Comparison of ENCODE assay signal across 8 mouse cellular contexts in genomic region chr17:24527723-24528559, GRCm38 (mm10). TPM values are rescaled to one million over a fixed set of nuclear protein-coding genes. Genes with fewer than 3 reads are reported as not detected.
DNase-seq lines count a peak whose midpoint lies in the region; ATAC-seq lines count a peak whose summit lies in the region.

Traf7 (minus strand) TSS chr17:24527938.

- H3K79me2 ChIP-seq in macrophage (ENCODE audit: inconsistent target), result peaks cover 67% of the 10 kb centered on the region

- peak; percentile 95 for DNase-seq in WW6 (ENCODE audit: low read depth, low spot score)
- DNase-seq in cerebellum, postnatal 4 days (ENCODE audit: low spot score in 2 of 2), result peak; percentile 73 to 86
- peak; percentile 97 for DNase-seq in gastrocnemius, adult 18-20 months (ENCODE audit: low spot score)
- DNase-seq in left cerebral cortex, adult 18-20 months (ENCODE audit: low spot score in 2 of 2), result peak; percentile 89 to 94
- peak; percentile 98 for DNase-seq in right cerebral cortex, adult 18-20 months
- DNase-seq in urinary bladder, postnatal 10 days (ENCODE audit: low spot score), result peak; percentile 67

- peaks cover 47% of the 10 kb centered on the region for H3K4me1 ChIP-seq in hindbrain, embryonic 16.5 days (ENCODE audit: control insufficient read depth, insufficient read depth, low read depth, low read length)

- H3K4me3 ChIP-seq in hindbrain, embryonic 16.5 days (ENCODE audit: low read length), result peak within 1 kb of the TSS; percentile 94
- peak within 1 kb of the TSS; percentile 82 for H3K4me3 ChIP-seq in macrophage (ENCODE audit: inconsistent target)

- H3K27ac ChIP-seq in hindbrain, embryonic 16.5 days (ENCODE audit: low read depth, low read length), result peak within 1 kb of the TSS; percentile 89
- H3K27ac ChIP-seq in macrophage, result peak within 1 kb of the TSS; percentile 69

- ATAC-seq in hindbrain, embryonic 16.5 days, result peak; percentile 98

- H3K9me3 ChIP-seq in hindbrain, embryonic 16.5 days (ENCODE audit: control insufficient read depth, low read length), result no peaks in the 10 kb centered on the region

- peak within 1 kb of the TSS; percentile 97 for H3K9ac ChIP-seq in hindbrain, embryonic 16.5 days (ENCODE audit: low read depth, low read length)

- peak within 1 kb of the TSS; percentile 80 for H3K4me2 ChIP-seq in hindbrain, embryonic 16.5 days (ENCODE audit: low read length)

- under 1% methylated on average over 40 of the region's 40 CpGs for WGBS in hindbrain, embryonic 16.5 days
- WGBS in macrophage (ENCODE audit: missing documents), result 2% methylated on average over 40 of the region's 40 CpGs

- H3K27me3 ChIP-seq in hindbrain, embryonic 16.5 days (replicated peaks; ENCODE audit: control insufficient read depth, insufficient read depth, low read length), result no peaks in the 10 kb centered on the region

- no peaks in the 10 kb centered on the region; the same call in 1 of the 2 replicates for H3K36me3 ChIP-seq in hindbrain, embryonic 16.5 days (ENCODE audit: control insufficient read depth, insufficient read depth, low read length)
- no peaks in the 10 kb centered on the region for H3K36me3 ChIP-seq in macrophage (ENCODE audit: inconsistent target)

RNA-seq across cellular contexts. Expression of gene Traf7, which starts in this region (rescaled TPM):
- total RNA-seq in gastrocnemius, adult 18-20 months (2021), result 10 to 100 TPM; 25.7 to 29.7 TPM
- polyA plus RNA-seq in hindbrain, embryonic 16.5 days (2015; fragmentation: Nextera tagmentation; extraction: Ambion mirVana), result 85.9 and 94.2 TPM in 2 replicates
- 10 to 100 TPM; 64.2 to 83.9 TPM for total RNA-seq in left cerebral cortex, adult 18-20 months (2021)
- total RNA-seq in macrophage (2018; cell fraction: chromatin; rRNA removed), result 100 to 1,000 TPM; 173 to 419 (median 321) TPM
- total RNA-seq in macrophage (2018; cell fraction: cytosol; rRNA removed), result 10 to 100 TPM; 30.1 to 57.9 (median 41.2) TPM
- total RNA-seq in macrophage (2018; cell fraction: nucleus; rRNA removed), result 100 to 1,000 TPM in 19 of 26 experiments, 10 to 100 TPM in 7; 69.3 to 237 (median 137) TPM
- 42.9 to 61.3 TPM (median 48.4 TPM) in 3 replicates for polyA plus RNA-seq in macrophage (2018)

Comparison
In these comparisons a context has a peak if more than half of its experiments do, and no peak if none do; other contexts are left out.
1. Peak in every context shown above with its lines: DNase-seq, ATAC-seq, H3K4me3 ChIP-seq and H3K27ac ChIP-seq.